Mouse (Mus musculus): ENCODE results near the gene Clasp2. TPM values are rescaled to one million over a fixed set of nuclear protein-coding genes. Genes with fewer than 3 reads are reported as not detected.
"Not testable (repeated sequence)": the region's sequence is repeated elsewhere in the genome, so short reads cannot be mapped to it uniquely, and the experiment has no call there.

Clasp2 gene
- polyA plus RNA-seq, 1 experiment, result 24.5 TPM

GRCm38 (mm10) chr9:113830219-113830618, 88.9 kb downstream of the Clasp2 start:
- H3K4me1 ChIP-seq (ENCODE audit: control insufficient read depth, insufficient read depth, insufficient read length, low read length), result no peaks in the 10 kb centered on the region
- H3K4me3 ChIP-seq (ENCODE audit: insufficient read depth, low read depth, low read length), result no peak overlapping the region
- no peak overlapping the region for H3K27ac ChIP-seq (replicated peaks; ENCODE audit: low read depth, low read length)

GRCm38 (mm10) chr9:113833481-113833880, 92.2 kb downstream of the Clasp2 start:
- Histone ChIP-seq H3K4me1 (ENCODE audit: control insufficient read depth, insufficient read depth, insufficient read length, low read length) (no peaks in the 10 kb centered on the region), H3K27ac (replicated peaks; ENCODE audit: low read depth, low read length) (no peak overlapping the region), H3K4me3 (ENCODE audit: insufficient read depth, low read depth, low read length) (no peak overlapping the region)

GRCm38 (mm10) chr9:113837001-113837400, 95.7 kb downstream of the Clasp2 start:
- Histone ChIP-seq H3K4me3 (ENCODE audit: insufficient read depth, low read depth, low read length) (no peak overlapping the region), H3K27ac (replicated peaks; ENCODE audit: low read depth, low read length) (no peak overlapping the region)

GRCm38 (mm10) chr9:113837461-113837860, 96.2 kb downstream of the Clasp2 start:
- H3K4me1 ChIP-seq (ENCODE audit: control insufficient read depth, insufficient read depth, insufficient read length, low read length), result no peaks in the 10 kb centered on the region
- no peak overlapping the region for H3K27ac ChIP-seq (replicated peaks; ENCODE audit: low read depth, low read length)
- no peak overlapping the region for H3K4me3 ChIP-seq (ENCODE audit: insufficient read depth, low read depth, low read length)

More at GRCm38 (mm10) chr9:113837001-113837400, 95.7 kb downstream of the Clasp2 start:
- no peaks in the 10 kb centered on the region for H3K4me1 ChIP-seq (ENCODE audit: control insufficient read depth, insufficient read depth, insufficient read length, low read length)

GRCm38 (mm10) chr9:113844029-113844428, 102.8 kb downstream of the Clasp2 start:
- H3K4me1 ChIP-seq (ENCODE audit: control insufficient read depth, insufficient read depth, insufficient read length, low read length), result no peaks in the 10 kb centered on the region
- H3K4me3 ChIP-seq (ENCODE audit: insufficient read depth, low read depth, low read length), result no peak overlapping the region
- H3K27ac ChIP-seq (replicated peaks; ENCODE audit: low read depth, low read length), result no peak overlapping the region

- no peak overlapping the region for H3K27ac ChIP-seq (replicated peaks; ENCODE audit: low read depth, low read length)
- no peaks in the 10 kb centered on the region for H3K4me1 ChIP-seq (ENCODE audit: control insufficient read depth, insufficient read depth, insufficient read length, low read length)
- H3K4me3 ChIP-seq (ENCODE audit: insufficient read depth, low read depth, low read length), result no peak overlapping the region
These were observed 114.2 kb downstream of the Clasp2 start for GRCm38 (mm10) chr9:113855441-113855840.

GRCm38 (mm10) chr9:113857281-113857928, 116.1 kb downstream of the Clasp2 start:
- Histone ChIP-seq H3K27ac (replicated peaks; ENCODE audit: low read depth, low read length) (no peak overlapping the region), H3K4me3 (ENCODE audit: insufficient read depth, low read depth, low read length) (no peak overlapping the region), H3K4me1 (ENCODE audit: control insufficient read depth, insufficient read depth, insufficient read length, low read length) (no peaks in the 10 kb centered on the region)

GRCm38 (mm10) chr9:113857929-113858440, 116.7 kb downstream of the Clasp2 start:
- Histone ChIP-seq H3K4me1 (ENCODE audit: control insufficient read depth, insufficient read depth, insufficient read length, low read length) (no peaks in the 10 kb centered on the region), H3K4me3 (ENCODE audit: insufficient read depth, low read depth, low read length) (no peak overlapping the region), H3K27ac (replicated peaks; ENCODE audit: low read depth, low read length) (no peak overlapping the region)

- H3K4me1 ChIP-seq (ENCODE audit: control insufficient read depth, insufficient read depth, insufficient read length, low read length), result no peaks in the 10 kb centered on the region
- no peak overlapping the region for H3K4me3 ChIP-seq (ENCODE audit: insufficient read depth, low read depth, low read length)
- no peak overlapping the region for H3K27ac ChIP-seq (replicated peaks; ENCODE audit: low read depth, low read length)
These were observed 118.1 kb downstream of the Clasp2 start for GRCm38 (mm10) chr9:113859420-113859819.

- no peak overlapping the region for H3K27ac ChIP-seq (replicated peaks; ENCODE audit: low read depth, low read length)
- no peak overlapping the region for H3K4me3 ChIP-seq (ENCODE audit: insufficient read depth, low read depth, low read length)
- no peaks in the 10 kb centered on the region for H3K4me1 ChIP-seq (ENCODE audit: control insufficient read depth, insufficient read depth, insufficient read length, low read length)
These were observed 122.2 kb downstream of the Clasp2 start for GRCm38 (mm10) chr9:113863370-113863999.

- no peaks in the 10 kb centered on the region for H3K4me1 ChIP-seq (ENCODE audit: control insufficient read depth, insufficient read depth, insufficient read length, low read length)
- H3K27ac ChIP-seq (replicated peaks; ENCODE audit: low read depth, low read length), result no peak overlapping the region
- no peak overlapping the region for H3K4me3 ChIP-seq (ENCODE audit: insufficient read depth, low read depth, low read length)
These were observed 126.7 kb downstream of the Clasp2 start for GRCm38 (mm10) chr9:113867951-113868350.

- no peak overlapping the region for H3K4me3 ChIP-seq (ENCODE audit: insufficient read depth, low read depth, low read length)
- no peak overlapping the region for H3K27ac ChIP-seq (replicated peaks; ENCODE audit: low read depth, low read length)
- H3K4me1 ChIP-seq (ENCODE audit: control insufficient read depth, insufficient read depth, insufficient read length, low read length), result no peaks in the 10 kb centered on the region
These were observed 153.6 kb downstream of the Clasp2 start for GRCm38 (mm10) chr9:113894903-113895302.

GRCm38 (mm10) chr9:113903136-113903535, 161.9 kb downstream of the Clasp2 start:
- Histone ChIP-seq H3K4me1 (ENCODE audit: control insufficient read depth, insufficient read depth, insufficient read length, low read length) (no peaks in the 10 kb centered on the region), H3K4me3 (ENCODE audit: insufficient read depth, low read depth, low read length) (no peak overlapping the region), H3K27ac (replicated peaks; ENCODE audit: low read depth, low read length) (no peak overlapping the region)

GRCm38 (mm10) chr9:113904315-113904714, 163.0 kb downstream of the Clasp2 start:
- not testable (repeated sequence) for H3K4me1 ChIP-seq (ENCODE audit: control insufficient read depth, insufficient read depth, insufficient read length, low read length); H3K4me3 ChIP-seq (ENCODE audit: insufficient read depth, low read depth, low read length); H3K27ac ChIP-seq (replicated peaks; ENCODE audit: low read depth, low read length)

- H3K4me3 ChIP-seq (ENCODE audit: insufficient read depth, low read depth, low read length), result no peak overlapping the region
- no peak overlapping the region for H3K27ac ChIP-seq (replicated peaks; ENCODE audit: low read depth, low read length)
- H3K4me1 ChIP-seq (ENCODE audit: control insufficient read depth, insufficient read depth, insufficient read length, low read length), result no peaks in the 10 kb centered on the region
These were observed 174.5 kb downstream of the Clasp2 start for GRCm38 (mm10) chr9:113915789-113916188.

GRCm38 (mm10) chr9:113922677-113923076, 181.4 kb downstream of the Clasp2 start:
- no peak overlapping the region for H3K27ac ChIP-seq (replicated peaks; ENCODE audit: low read depth, low read length)
- H3K4me1 ChIP-seq (ENCODE audit: control insufficient read depth, insufficient read depth, insufficient read length, low read length), result no peaks in the 10 kb centered on the region
- H3K4me3 ChIP-seq (ENCODE audit: insufficient read depth, low read depth, low read length), result no peak overlapping the region
